23 mouse cellular contexts compared by ENCODE assay signal in genomic region chr14:78970621-78971020, GRCm38 (mm10).
"Had no signal": no experiment of that assay in that cellular context is flagged by ENCODE, and none has a peak within 500 bp of the region (broad histone marks: within the 10 kb centered on the region; RNA-seq: fewer than 3 reads in every experiment).

No protein-coding gene starts in this region.

- H3K4me3 ChIP-seq: left cerebral cortex, adult 2 months; limb, embryonic 12.5 days; limb, embryonic 15.5 days; liver, embryonic 12.5 days; liver, embryonic 15.5 days; lung, embryonic 15.5 days; megakaryocyte, embryonic 14.5 days; midbrain, embryonic 10.5 days; neural tube, embryonic 12.5 days; neural tube, embryonic 15.5 days; stomach, embryonic 15.5 days had no signal

- H3K27ac ChIP-seq: kidney, postnatal 0 days; left cerebral cortex, adult 2 months; limb, embryonic 12.5 days; limb, embryonic 15.5 days; liver, embryonic 12.5 days; liver, embryonic 15.5 days; lung, embryonic 15.5 days; midbrain, embryonic 10.5 days; neural tube, embryonic 12.5 days; neural tube, embryonic 15.5 days; stomach, embryonic 15.5 days had no signal

- ATAC-seq: liver, embryonic 12.5 days had no signal

- H3K9ac ChIP-seq: limb, embryonic 12.5 days; limb, embryonic 15.5 days; liver, embryonic 12.5 days; liver, embryonic 15.5 days; lung, embryonic 15.5 days; neural tube, embryonic 12.5 days; neural tube, embryonic 15.5 days; stomach, embryonic 15.5 days had no signal

- H3K4me1 ChIP-seq: limb, embryonic 12.5 days; limb, embryonic 15.5 days; liver, embryonic 12.5 days; liver, embryonic 15.5 days; lung, embryonic 15.5 days; neural tube, embryonic 12.5 days; neural tube, embryonic 15.5 days; stomach, embryonic 15.5 days had no signal

- H3K9me3 ChIP-seq: limb, embryonic 12.5 days; limb, embryonic 15.5 days; liver, embryonic 12.5 days; liver, embryonic 15.5 days; lung, embryonic 15.5 days; megakaryocyte, embryonic 14.5 days; midbrain, embryonic 10.5 days; neural tube, embryonic 12.5 days; neural tube, embryonic 15.5 days; stomach, embryonic 15.5 days had no signal

- H3K36me3 ChIP-seq: limb, embryonic 12.5 days; limb, embryonic 15.5 days; liver, embryonic 12.5 days; liver, embryonic 15.5 days; lung, embryonic 15.5 days; midbrain, embryonic 10.5 days; neural tube, embryonic 12.5 days; neural tube, embryonic 15.5 days; stomach, embryonic 15.5 days had no signal

- H3K27me3 ChIP-seq: limb, embryonic 12.5 days; limb, embryonic 15.5 days; liver, embryonic 12.5 days; liver, embryonic 15.5 days; lung, embryonic 15.5 days; megakaryocyte, embryonic 14.5 days; neural tube, embryonic 12.5 days; neural tube, embryonic 15.5 days; stomach, embryonic 15.5 days had no signal

- H3K4me2 ChIP-seq: limb, embryonic 12.5 days; limb, embryonic 15.5 days; liver, embryonic 12.5 days; liver, embryonic 15.5 days; lung, embryonic 15.5 days; neural tube, embryonic 12.5 days; neural tube, embryonic 15.5 days; stomach, embryonic 15.5 days had no signal

- DNase-seq: kidney, adult 18-20 months; kidney, postnatal 25 days; layer of hippocampus, postnatal 36 days; lung, adult 18-20 months; lung, postnatal 10 days; lung, postnatal 36 days; midbrain, embryonic 14.5 days; right cerebral cortex, adult 18-20 months; right cerebral cortex, postnatal 14 days; spleen, adult 18-20 months; thymus, postnatal 36 days had no signal
